Mouse (Mus musculus) CH12.LX (cell line): ENCODE results near the gene Plekhb1. TPM values are rescaled to one million over a fixed set of nuclear protein-coding genes. Genes with fewer than 3 reads are reported as not detected.
A peak's percentile ranks its signal among the peaks of the same experiment; 100 is the strongest.

Experiments
- DNase-seq: peaks from one replicate; pipeline ENCODE4 v3.0.0-alpha.2; 2013; ENCODE audit errors: extremely low read depth
- H3K27ac ChIP-seq: 2 replicates; pipeline ENCODE4 v1.5.1; 2012; ENCODE audit warnings: low read depth, mild to moderate bottlenecking, control low read depth, moderate library complexity; ENCODE audit not compliant: insufficient read depth
- H3K27me3 ChIP-seq: replicated peaks from 2 replicates; pipeline ENCODE3; 2012; ENCODE audit warnings: inconsistent platforms
- H3K36me3 ChIP-seq, 2 experiments: replicated peaks in 1 of 2; 2 replicates each; pipeline versions ENCODE3 to v1.6.1; 2012; ENCODE audit warnings: inconsistent platforms in 1 of 2, low read length in 1 of 2, mild to moderate bottlenecking in 1 of 2, mixed read lengths in 1 of 2, moderate library complexity in 1 of 2; ENCODE audit not compliant: control insufficient read depth in 1 of 2, insufficient read depth in 1 of 2
- H3K4me1 ChIP-seq, 2 experiments: 2 replicates each; pipeline ENCODE4 v1.6.1; 2012; ENCODE audit warnings: inconsistent platforms in 1 of 2, moderate library complexity in 1 of 2; ENCODE audit not compliant: insufficient read depth in 2 of 2, control insufficient read depth in 1 of 2
- H3K4me2 ChIP-seq: 2 replicates; pipeline ENCODE4 v1.6.1; 2012; ENCODE audit warnings: low read depth, mild to moderate bottlenecking, control low read depth; ENCODE audit not compliant: poor library complexity, insufficient read depth, severe bottlenecking
- H3K4me3 ChIP-seq, 3 experiments: fragments of 150-350 bp in 1 of 3; sonication (generic) in 1 of 3; replicated peaks in 1 of 3; 2 replicates each; pipeline versions ENCODE3 to v1.5.1; 2011 to 2012; ENCODE audit warnings: low read depth in 2 of 3, low read length in 2 of 3, mild to moderate bottlenecking in 2 of 3, moderate library complexity in 2 of 3, control low read depth in 1 of 3, improper control_type of control experiment in 1 of 3, inconsistent platforms in 1 of 3, mixed read lengths in 1 of 3; ENCODE audit not compliant: poor library complexity in 1 of 3
- H3K79me2 ChIP-seq: replicated peaks from 2 replicates; pipeline ENCODE4 v1.6.1; 2012; ENCODE audit warnings: mild to moderate bottlenecking, moderate library complexity; ENCODE audit not compliant: control insufficient read depth, poor library complexity, insufficient read depth, severe bottlenecking; ENCODE audit errors: extremely low read depth
- H3K9ac ChIP-seq: 2 replicates; pipeline ENCODE4 v1.6.1; 2012; ENCODE audit warnings: low read depth, mild to moderate bottlenecking, control low read depth, moderate library complexity; ENCODE audit not compliant: insufficient read depth
- H3K9me3 ChIP-seq: replicated peaks from 2 replicates; pipeline ENCODE3; 2012; ENCODE audit warnings: low read length, inconsistent platforms, mixed read lengths
- BHLHE40 ChIP-seq: IDR thresholded peaks from 2 replicates; pipeline ENCODE4 v1.6.1; 2011; ENCODE audit warnings: mild to moderate bottlenecking, low read depth, low read length, improper control_type of control experiment
- CTCF ChIP-seq, 2 experiments: IDR thresholded peaks in 1 of 2; conservative IDR thresholded peaks in 1 of 2; 2 replicates each; pipeline ENCODE4 v1.5.1; 2011 to 2012; ENCODE audit warnings: low read depth in 2 of 2, low read length in 2 of 2, improper control_type of control experiment in 1 of 2, inconsistent platforms in 1 of 2, mild to moderate bottlenecking in 1 of 2, moderate library complexity in 1 of 2
- E2F4 ChIP-seq: IDR thresholded peaks from 2 replicates; pipeline ENCODE4 v1.6.1; 2011; ENCODE audit warnings: low read depth, low read length, improper control_type of control experiment; ENCODE audit not compliant: insufficient replicate concordance
- EP300 ChIP-seq: IDR thresholded peaks from 2 replicates; pipeline ENCODE4 v1.6.1; 2011; ENCODE audit warnings: low read length, improper control_type of control experiment
- ETS1 ChIP-seq: conservative IDR thresholded peaks from 2 replicates; pipeline ENCODE4 v1.6.1; 2012; ENCODE audit warnings: low read depth, mild to moderate bottlenecking, inconsistent platforms, low read length, improper control_type of control experiment, moderate library complexity
- IRF4 ChIP-seq: IDR thresholded peaks from 2 replicates; pipeline ENCODE4 v1.6.1; 2014; ENCODE audit warnings: low read depth, mild to moderate bottlenecking, inconsistent platforms, low read length, improper control_type of control experiment
- JUND ChIP-seq: conservative IDR thresholded peaks from 2 replicates; pipeline ENCODE4 v1.6.1; 2011; ENCODE audit warnings: low read depth, low read length, improper control_type of control experiment
- MAFK ChIP-seq: IDR thresholded peaks from 2 replicates; pipeline ENCODE4 v1.6.1; 2011; ENCODE audit warnings: low read length, improper control_type of control experiment; ENCODE audit not compliant: insufficient replicate concordance
- MEF2A ChIP-seq: IDR thresholded peaks from 2 replicates; pipeline ENCODE4 v1.6.1; 2014; ENCODE audit warnings: low read depth, mild to moderate bottlenecking, inconsistent platforms, low read length, improper control_type of control experiment, borderline replicate concordance
- MYC ChIP-seq: IDR thresholded peaks from 2 replicates; pipeline ENCODE4 v1.6.1; 2011; ENCODE audit warnings: low read depth, mild to moderate bottlenecking, improper control_type of control experiment, low read length
- NELFE ChIP-seq: IDR thresholded peaks from 2 replicates; pipeline ENCODE4 v1.6.1; 2011; ENCODE audit warnings: low read depth, low read length, improper control_type of control experiment
- NRF1 ChIP-seq: IDR thresholded peaks from 2 replicates; pipeline ENCODE4 v1.6.1; 2014; ENCODE audit warnings: low read depth, mild to moderate bottlenecking, inconsistent platforms, low read length, improper control_type of control experiment, moderate library complexity
- PAX5 ChIP-seq: IDR thresholded peaks from 2 replicates; pipeline ENCODE4 v1.6.1; 2012; ENCODE audit warnings: low read length, inconsistent platforms, mixed read lengths
- RCOR1 ChIP-seq: conservative IDR thresholded peaks from 2 replicates; pipeline ENCODE4 v1.6.1; 2012; ENCODE audit warnings: low read depth, mild to moderate bottlenecking, inconsistent platforms, low read length, improper control_type of control experiment
- TBP ChIP-seq: conservative IDR thresholded peaks from 2 replicates; pipeline ENCODE4 v1.6.1; 2011; ENCODE audit warnings: low read depth, low read length, improper control_type of control experiment
- TCF12 ChIP-seq: IDR thresholded peaks from 2 replicates; pipeline ENCODE4 v1.6.1; 2014; ENCODE audit warnings: low read depth, mild to moderate bottlenecking, inconsistent platforms, low read length, improper control_type of control experiment
- UBTF ChIP-seq: IDR thresholded peaks from 2 replicates; pipeline ENCODE4 v1.6.1; 2012; ENCODE audit warnings: low read depth, mild to moderate bottlenecking, inconsistent platforms, low read length, improper control_type of control experiment, moderate library complexity
- ZC3H11A ChIP-seq: IDR thresholded peaks from 2 replicates; pipeline ENCODE4 v1.6.1; 2012; ENCODE audit warnings: low read depth, mild to moderate bottlenecking, inconsistent platforms, low read length, improper control_type of control experiment
- ZMIZ1 ChIP-seq: IDR thresholded peaks from 2 replicates; pipeline ENCODE4 v1.6.1; 2012; ENCODE audit warnings: low read depth, mild to moderate bottlenecking, inconsistent platforms, low read length, improper control_type of control experiment
- dilution Hi-C: fragments of 300-500 bp; cut with MboI; formaldehyde crosslinking; loops from 2 replicates; pipeline ENCODE4 v1.14.3; 2020; ENCODE audit warnings: low sequenced_read_pairs; ENCODE audit not compliant: extremely low pct_unique_long_range_greater_than_20kb, extremely low pct_ligation_motif_present
- in situ Hi-C: fragments of 300-500 bp; cut with MboI; formaldehyde crosslinking; loops from 3 replicates; pipeline ENCODE4 v1.14.3; 2019; ENCODE audit warnings: low sequenced_read_pairs, low pct_ligation_motif_present, low pct_unique_long_range_greater_than_20kb, mixed read lengths
- polyA plus RNA-seq: library from polyadenylated mRNA; unstranded; fragments of >175 nt; gene quantifications from 2 replicates; pipeline ENCODE4 v1.2.1, GENCODE M21; 2012; ENCODE audit warnings: low read depth; ENCODE audit not compliant: insufficient read length
- total RNA-seq, 2 experiments: library from RNA; depleted of rRNA; stranded (reverse); fragments of 300-350 nt in 1 of 2; fragments of >200 nt in 1 of 2; gene quantifications; 2 replicates each; pipeline ENCODE4 v1.2.3; 2012 to 2014

Plekhb1 gene
- total and polyA plus RNA-seq, 3 experiments: 0.04 TPM; not detected in 2

DNA sequence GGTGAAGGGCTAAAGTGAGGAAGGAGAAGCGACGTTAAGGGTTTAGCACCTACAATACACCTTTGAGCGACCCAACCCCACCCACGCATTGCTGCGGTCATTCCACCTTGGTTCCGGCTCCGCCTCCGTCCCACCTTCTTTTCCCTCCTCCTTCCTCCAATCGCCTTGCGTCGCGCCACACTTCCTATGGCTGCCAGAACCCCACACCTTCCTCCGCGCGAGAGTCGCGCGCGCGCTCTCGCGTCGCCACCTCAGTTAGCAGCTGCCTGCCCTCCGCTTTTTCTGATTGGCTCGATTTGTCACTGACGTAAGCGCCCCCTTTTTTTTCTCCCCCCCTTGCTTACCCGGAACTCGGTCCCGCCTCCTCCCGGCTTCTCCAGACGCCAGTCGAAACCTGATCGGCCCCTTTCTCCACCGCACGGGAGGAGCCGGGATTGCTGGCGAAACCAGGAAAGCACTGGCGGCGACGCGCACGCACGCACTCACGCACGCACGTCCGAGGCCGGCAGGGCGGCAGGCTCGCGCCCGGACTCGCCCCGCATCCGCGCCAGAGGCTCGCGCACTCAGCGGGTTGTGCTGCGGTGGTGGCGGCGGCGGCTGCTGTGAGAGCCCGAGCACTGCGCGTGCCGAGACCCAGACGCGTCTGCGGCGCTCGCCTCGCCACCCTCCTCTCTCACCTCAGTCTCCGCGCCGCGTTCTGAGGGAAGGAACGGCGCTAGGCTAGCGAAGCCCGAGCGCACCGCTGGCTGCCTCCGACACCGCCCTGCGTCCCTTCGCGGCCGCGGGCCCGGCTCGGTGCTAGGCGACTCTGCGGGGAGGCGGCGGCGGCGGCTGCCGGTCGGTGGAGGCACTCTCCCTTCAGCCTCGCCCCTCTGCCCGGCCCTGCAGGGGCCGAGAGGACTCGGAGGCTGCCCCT lies 54.7 kb downstream of the Plekhb1 start, which contains the start of gene Rab6a (continued):
- TF ChIP-seq IRF4: peak; percentile 79

DNA sequence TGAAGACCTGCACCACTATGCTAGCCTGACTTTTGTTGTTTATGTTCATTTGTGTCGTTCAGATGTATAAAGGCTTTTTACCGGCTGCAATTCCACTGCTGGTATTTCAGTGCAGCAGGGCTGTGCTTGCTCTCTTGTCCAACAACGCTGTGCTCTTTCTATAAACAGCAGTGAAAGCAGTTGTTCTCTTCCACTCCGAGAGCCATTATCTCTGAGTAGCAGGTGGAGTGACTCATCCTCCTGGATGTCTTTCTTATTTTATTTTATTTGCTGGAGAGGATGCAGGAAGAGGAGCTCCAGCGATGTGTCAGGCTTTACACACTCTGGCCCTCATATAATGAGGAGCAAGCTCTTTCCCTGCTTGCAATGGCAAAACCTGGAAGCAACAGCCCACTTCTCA lies 62.0 kb downstream of the Plekhb1 start:
- Histone ChIP-seq H3K9ac (no peak overlapping the region), H3K27me3 (no peaks in the 10 kb centered on the region), H3K4me1 (peaks cover 0 to 14% of the 10 kb centered on the region in 2 experiments; a peak in 1 of 4 replicates), H3K79me2 (no peaks in the 10 kb centered on the region), H3K4me3 (no peak overlapping the region), H3K27ac (no peak overlapping the region), H3K36me3 (no peaks in the 10 kb centered on the region), H3K9me3 (no peaks in the 10 kb centered on the region), H3K4me2 (no peak overlapping the region)
- no peak for DNase-seq
- dilution Hi-C loops: no loop called here
- in situ Hi-C loops: no loop called here
- TF ChIP-seq ZMIZ1: no peak
- no peak for TF ChIP-seq ETS1
- TF ChIP-seq NRF1: no peak
- no peak for TF ChIP-seq EP300
- TF ChIP-seq MAFK: no peak
- no peak for TF ChIP-seq UBTF
- no peak for TF ChIP-seq CTCF (conservative IDR thresholded peaks at IDR 0.05 in 1 of 2, IDR thresholded peaks at IDR 0.05 in 1 of 2; ENCODE audit: low read depth in 2 of 2, low read length in 2 of 2)
- no peak for TF ChIP-seq MYC
- TF ChIP-seq TBP: no peak
- TF ChIP-seq BHLHE40: no peak
- no peak for TF ChIP-seq ZC3H11A
- no peak for TF ChIP-seq JUND
- TF ChIP-seq TCF12: no peak
- no peak for TF ChIP-seq PAX5
- TF ChIP-seq E2F4: no peak
- no peak for TF ChIP-seq NELFE
- TF ChIP-seq MEF2A: no peak
- TF ChIP-seq RCOR1: no peak
